Mouse (Mus musculus) heart, postnatal 14 days (tissue): ENCODE results near the gene Myo18b. TPM values are rescaled to one million over a fixed set of nuclear protein-coding genes. Genes with fewer than 3 reads are reported as not detected.

Source experiments
- DNase-seq, 2 experiments: peaks; one replicate each; pipeline ENCODE4 v3.0.0; 2021 to 2022
- intact Hi-C: fragments of 180-260 bp; cut with DNase I; formaldehyde crosslinking; loops from one replicate; pipeline ENCODE4 v1.15.1; 2025
- total RNA-seq, 2 experiments: library from RNA; stranded (reverse); gene quantifications; 2 replicates each; pipeline ENCODE4 v1.2.3; 2021

The Myo18b gene
- total RNA-seq, 2 experiments from 2014 or later: 239 to 240 TPM

GRCm38 (mm10) chr5:112643533-112644272 lies 252.5 kb downstream of the Myo18b start:
- intact Hi-C loops: no loop called here

GRCm38 (mm10) chr5:112642731-112643130 lies 253.4 kb downstream of the Myo18b start:
- peak; percentile 14 to 26 for DNase-seq
- intact Hi-C loops: no loop called here

More at GRCm38 (mm10) chr5:112643533-112644272, 252.5 kb downstream of the Myo18b start:
- DNase-seq: no peak

GRCm38 (mm10) chr5:112641770-112642169 lies 254.4 kb downstream of the Myo18b start:
- intact Hi-C loops: no loop called here
- no peak for DNase-seq

GRCm38 (mm10) chr5:112641131-112641530 lies 255.0 kb downstream of the Myo18b start:
- DNase-seq: no peak
- intact Hi-C loops: no loop called here

- DNase-seq: no peak
- intact Hi-C loops: no loop called here
Measured at GRCm38 (mm10) chr5:112640651-112641050, 255.5 kb downstream of the Myo18b start.

Other genes starting within 250 kb of the Myo18b start
- 1 to 10 TPM; 8.5 to 9.3 TPM for gene Grk3, start 119.4 kb upstream of the Myo18b start, total RNA-seq
- gene Crybb2, start 173.8 kb upstream of the Myo18b start, total RNA-seq: not detected
- gene Crybb3, start 185.2 kb upstream of the Myo18b start, total RNA-seq: 1 to 10 TPM; 2.8 to 2.9 TPM